In genomic region chr10:98765786-98766419, GRCm38 (mm10) we compare ENCODE assay signal across 13 mouse cellular contexts.
"Had no signal": no experiment of that assay in that cellular context is flagged by ENCODE, and none has a peak within 500 bp of the region (broad histone marks: within the 10 kb centered on the region; RNA-seq: fewer than 3 reads in every experiment).

No protein-coding gene starts in this region.

- H3K4me1 ChIP-seq: limb, embryonic 10.5 days; liver, embryonic 15.5 days; midbrain, embryonic 10.5 days; neural tube, embryonic 12.5 days had no signal

- DNase-seq: kidney, adult 8-10 months; kidney, postnatal 25 days; lung, embryonic 14.5 days; lung, postnatal 10 days; lung, postnatal 4 days; thymus, postnatal 36 days had no signal

- H3K4me2 ChIP-seq: liver, embryonic 11.5 days; liver, embryonic 15.5 days; lung, embryonic 14.5 days; neural tube, embryonic 12.5 days had no signal

- H3K9ac ChIP-seq: liver, embryonic 15.5 days; lung, embryonic 14.5 days; neural tube, embryonic 12.5 days had no signal

- H3K9me3 ChIP-seq: limb, embryonic 10.5 days; liver, embryonic 15.5 days had no signal

- H3K27ac ChIP-seq: left cerebral cortex, adult 2 months; limb, embryonic 10.5 days; liver, embryonic 15.5 days; midbrain, embryonic 10.5 days; neural tube, embryonic 12.5 days had no signal

- H3K4me3 ChIP-seq: left cerebral cortex, adult 2 months; limb, embryonic 10.5 days; liver, embryonic 15.5 days; midbrain, embryonic 10.5 days; myocyte; neural tube, embryonic 12.5 days had no signal

- H3K27me3 ChIP-seq: liver, embryonic 15.5 days; neural tube, embryonic 12.5 days had no signal

- H3K36me3 ChIP-seq: limb, embryonic 10.5 days; liver, embryonic 15.5 days; midbrain, embryonic 10.5 days; neural tube, embryonic 12.5 days had no signal
